Mouse (Mus musculus): Measurements from ENCODE around the gene Nt5c3. TPM values are rescaled to one million over a fixed set of nuclear protein-coding genes. Genes with fewer than 3 reads are reported as not detected.

Nt5c3 gene
- polyA plus RNA-seq (2014; fragmentation: Nextera tagmentation; extraction: Ambion mirVana): 80.5 and 85.2 TPM in 2 replicates

GRCm38 (mm10) chr6:56923726-56924707 is at the start of gene Nt5c3, which contains the start of gene Vmn1r4:
Nt5c3 (minus strand) TSS chr6:56923932.
Vmn1r4 (plus strand) TSS chr6:56924015.
- peak within 1 kb of the TSS; percentile 46 for H3K4me2 ChIP-seq (ENCODE audit: low read depth, low read length)
- peak within 1 kb of the TSS; percentile 36 for H3K27ac ChIP-seq (replicated peaks; ENCODE audit: low read depth, low read length)
- no peaks in the 10 kb centered on the region for H3K27me3 ChIP-seq (ENCODE audit: control insufficient read depth, insufficient read depth, low read length)
- H3K36me3 ChIP-seq (replicated peaks; ENCODE audit: control insufficient read depth, insufficient read depth, low read depth, low read length): no peaks in the 10 kb centered on the region
- no peaks in the 10 kb centered on the region for H3K9me3 ChIP-seq (replicated peaks; ENCODE audit: control insufficient read depth, low read length)
- H3K4me1 ChIP-seq (ENCODE audit: control insufficient read depth, insufficient read depth, low read length): no peaks in the 10 kb centered on the region
- H3K4me3 ChIP-seq (ENCODE audit: low read depth, low read length): peak within 1 kb of the TSS; percentile 64
- ATAC-seq (replicated peaks; ENCODE audit: insufficient number of reproducible peaks, low FRiP score, low TSS enrichment, low read depth): peak; percentile 96
- H3K9ac ChIP-seq (replicated peaks; ENCODE audit: low read length): peak within 1 kb of the TSS; percentile 71
- DNase-seq (ENCODE audit: low spot score): peak; percentile 97
- WGBS: 4% methylated on average over 63 of the region's 64 CpGs

DNA sequence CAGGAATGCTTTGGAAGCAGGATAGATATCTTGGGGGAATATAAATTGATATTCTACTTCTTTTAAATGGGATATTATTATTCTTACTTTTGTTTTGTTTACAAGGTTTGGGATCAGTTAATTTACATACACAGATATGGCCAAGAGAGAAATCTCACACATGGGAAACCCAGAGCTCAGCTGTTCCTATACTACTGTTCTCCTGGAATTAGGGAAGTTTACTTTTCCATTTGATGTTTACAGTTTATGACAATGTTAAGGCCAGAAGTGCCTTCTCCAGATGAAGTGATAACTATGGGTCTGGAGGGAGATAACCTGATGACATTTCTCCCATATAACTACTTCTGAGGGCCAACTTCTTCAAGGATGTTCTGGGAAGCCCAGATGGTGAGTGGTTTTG is 46.2 kb upstream of the Nt5c3 start, which contains the start of gene Vmn1r5:
Gene Vmn1r5, plus strand, starts transcription at position 301 of the 400 bp plus-strand sequence.
- ATAC-seq (replicated peaks; ENCODE audit: insufficient number of reproducible peaks, low FRiP score, low TSS enrichment, low read depth) (no peak), DNase-seq (ENCODE audit: low spot score) (no peak)

GRCm38 (mm10) chr6:56956436-56956835 is 32.7 kb upstream of the Nt5c3 start:
- no peaks in the 10 kb centered on the region for H3K27me3 ChIP-seq (ENCODE audit: control insufficient read depth, insufficient read depth, low read length)
- no peak overlapping the region for H3K4me3 ChIP-seq (ENCODE audit: low read depth, low read length)
- H3K27ac ChIP-seq (replicated peaks; ENCODE audit: low read depth, low read length): no peak overlapping the region
- 78% methylated on average over 5 of the region's 5 CpGs for WGBS
- ATAC-seq (replicated peaks; ENCODE audit: insufficient number of reproducible peaks, low FRiP score, low TSS enrichment, low read depth): no peak
- no peaks in the 10 kb centered on the region for H3K4me1 ChIP-seq (ENCODE audit: control insufficient read depth, insufficient read depth, low read length)
- H3K36me3 ChIP-seq (replicated peaks; ENCODE audit: control insufficient read depth, insufficient read depth, low read depth, low read length): no peaks in the 10 kb centered on the region
- DNase-seq (ENCODE audit: low spot score): no peak
- no peak overlapping the region for H3K9ac ChIP-seq (replicated peaks; ENCODE audit: low read length)
- no peaks in the 10 kb centered on the region for H3K9me3 ChIP-seq (replicated peaks; ENCODE audit: control insufficient read depth, low read length)
- H3K4me2 ChIP-seq (ENCODE audit: low read depth, low read length): no peak overlapping the region

More for the DNA sequence above, 46.2 kb upstream of the Nt5c3 start, which contains the start of gene Vmn1r5:
- Histone ChIP-seq H3K27ac (replicated peaks; ENCODE audit: low read depth, low read length) (no peak within 1 kb of the TSS), H3K4me1 (ENCODE audit: control insufficient read depth, insufficient read depth, low read length) (no peaks in the 10 kb centered on the region), H3K9ac (replicated peaks; ENCODE audit: low read length) (no peak within 1 kb of the TSS), H3K9me3 (replicated peaks; ENCODE audit: control insufficient read depth, low read length) (no peaks in the 10 kb centered on the region), H3K4me3 (ENCODE audit: low read depth, low read length) (no peak within 1 kb of the TSS), H3K27me3 (ENCODE audit: control insufficient read depth, insufficient read depth, low read length) (no peaks in the 10 kb centered on the region), H3K36me3 (replicated peaks; ENCODE audit: control insufficient read depth, insufficient read depth, low read depth, low read length) (no peaks in the 10 kb centered on the region), H3K4me2 (ENCODE audit: low read depth, low read length) (no peak within 1 kb of the TSS)

DNA sequence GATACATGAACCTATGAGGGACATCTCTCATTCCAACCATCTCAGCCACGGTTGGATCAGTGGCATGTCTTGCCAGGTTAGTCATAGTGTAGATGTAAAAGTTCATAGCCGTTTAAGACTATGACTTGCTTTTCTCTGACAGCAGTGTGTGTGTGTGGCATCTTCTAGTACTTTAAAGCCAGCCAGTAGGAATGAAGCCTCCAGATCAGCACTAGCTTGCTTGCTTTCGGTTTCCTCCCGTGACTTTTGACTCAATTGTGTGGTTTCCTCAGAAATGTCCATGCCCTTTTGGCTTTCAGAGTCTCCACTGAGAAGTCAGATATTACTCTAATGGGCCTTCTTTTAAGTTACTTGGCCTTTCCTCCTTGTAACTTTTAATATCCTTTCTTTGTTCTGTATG is 10.6 kb upstream of the Nt5c3 start:
- Histone ChIP-seq H3K27ac (replicated peaks; ENCODE audit: low read depth, low read length) (no peak overlapping the region), H3K9me3 (replicated peaks; ENCODE audit: control insufficient read depth, low read length) (no peaks in the 10 kb centered on the region), H3K4me3 (ENCODE audit: low read depth, low read length) (no peak overlapping the region), H3K36me3 (replicated peaks; ENCODE audit: control insufficient read depth, insufficient read depth, low read depth, low read length) (no peaks in the 10 kb centered on the region), H3K4me1 (ENCODE audit: control insufficient read depth, insufficient read depth, low read length) (no peaks in the 10 kb centered on the region), H3K4me2 (ENCODE audit: low read depth, low read length) (no peak overlapping the region), H3K27me3 (ENCODE audit: control insufficient read depth, insufficient read depth, low read length) (no peaks in the 10 kb centered on the region), H3K9ac (replicated peaks; ENCODE audit: low read length) (no peak overlapping the region)
- 77% methylated on average over 4 of the region's 4 CpGs for WGBS
- DNase-seq (ENCODE audit: low spot score) (no peak), ATAC-seq (replicated peaks; ENCODE audit: insufficient number of reproducible peaks, low FRiP score, low TSS enrichment, low read depth) (no peak)

DNA sequence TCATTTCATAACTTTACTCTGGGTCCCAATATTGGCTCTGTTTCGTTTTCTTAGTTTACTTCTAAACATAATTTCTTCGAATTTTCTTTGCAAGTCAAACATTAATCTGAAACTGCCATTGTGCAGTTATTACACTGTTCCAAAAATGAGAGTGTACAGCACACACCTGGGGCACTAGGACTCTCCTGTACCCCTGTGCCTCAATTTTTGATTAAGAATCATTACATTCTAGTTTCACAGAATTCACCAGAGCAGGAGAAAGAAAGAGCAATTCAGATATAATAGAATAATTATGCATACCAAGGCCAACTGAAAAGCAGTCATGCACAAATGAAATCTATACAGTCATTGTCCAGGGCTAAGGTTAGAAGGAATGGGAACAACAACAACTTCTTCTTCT is 8.7 kb upstream of the Nt5c3 start:
- WGBS: 70% methylated on average over 2 of the region's 2 CpGs
- Histone ChIP-seq H3K36me3 (replicated peaks; ENCODE audit: control insufficient read depth, insufficient read depth, low read depth, low read length) (no peaks in the 10 kb centered on the region), H3K4me2 (ENCODE audit: low read depth, low read length) (no peak overlapping the region), H3K9me3 (replicated peaks; ENCODE audit: control insufficient read depth, low read length) (no peaks in the 10 kb centered on the region), H3K27me3 (ENCODE audit: control insufficient read depth, insufficient read depth, low read length) (no peaks in the 10 kb centered on the region), H3K4me3 (ENCODE audit: low read depth, low read length) (no peak overlapping the region), H3K9ac (replicated peaks; ENCODE audit: low read length) (no peak overlapping the region), H3K4me1 (ENCODE audit: control insufficient read depth, insufficient read depth, low read length) (no peaks in the 10 kb centered on the region), H3K27ac (replicated peaks; ENCODE audit: low read depth, low read length) (no peak overlapping the region)
- ATAC-seq (replicated peaks; ENCODE audit: insufficient number of reproducible peaks, low FRiP score, low TSS enrichment, low read depth) (no peak), DNase-seq (ENCODE audit: low spot score) (no peak)

DNA sequence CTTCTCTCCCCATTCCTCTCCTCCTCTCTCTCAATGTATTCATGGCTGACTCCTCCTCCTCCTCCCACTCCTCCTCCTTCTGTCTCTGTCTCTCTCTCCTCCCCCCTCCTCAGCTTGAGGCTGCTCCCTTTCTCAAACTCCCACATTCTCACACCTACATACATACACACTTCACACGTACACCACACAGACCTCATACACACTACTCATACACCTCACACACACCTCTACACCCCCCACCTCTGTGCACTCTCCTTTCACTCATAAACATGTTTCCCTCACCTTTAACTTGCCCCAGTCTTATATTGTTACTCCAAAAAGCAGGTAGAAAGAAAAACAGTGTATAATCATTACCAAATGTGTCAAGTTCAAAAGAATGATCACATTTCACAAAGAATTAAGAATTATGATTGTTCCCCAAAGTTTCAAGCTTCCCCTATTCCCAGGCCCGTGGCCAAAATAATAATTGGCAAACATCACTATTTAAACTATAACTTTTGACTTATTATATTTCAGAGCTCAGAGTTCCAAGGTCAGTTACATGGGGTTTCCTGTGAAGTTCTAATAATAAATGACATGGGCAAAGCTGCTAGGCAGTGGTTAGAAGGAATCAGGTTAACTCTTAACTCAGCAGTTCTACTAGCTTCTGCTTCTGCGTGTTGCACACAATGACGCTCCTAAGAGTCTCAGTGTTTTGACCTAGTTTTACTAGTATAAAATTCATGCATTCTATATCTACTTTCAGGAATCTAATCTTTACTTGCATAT is 8.1 kb upstream of the Nt5c3 start:
- Histone ChIP-seq H3K4me2 (ENCODE audit: low read depth, low read length) (no peak overlapping the region), H3K27ac (replicated peaks; ENCODE audit: low read depth, low read length) (no peak overlapping the region), H3K9ac (replicated peaks; ENCODE audit: low read length) (no peak overlapping the region), H3K9me3 (replicated peaks; ENCODE audit: control insufficient read depth, low read length) (no peaks in the 10 kb centered on the region), H3K36me3 (replicated peaks; ENCODE audit: control insufficient read depth, insufficient read depth, low read depth, low read length) (no peaks in the 10 kb centered on the region), H3K4me3 (ENCODE audit: low read depth, low read length) (no peak overlapping the region), H3K4me1 (ENCODE audit: control insufficient read depth, insufficient read depth, low read length) (no peaks in the 10 kb centered on the region), H3K27me3 (ENCODE audit: control insufficient read depth, insufficient read depth, low read length) (no peaks in the 10 kb centered on the region)
- DNase-seq (ENCODE audit: low spot score) (no peak), ATAC-seq (replicated peaks; ENCODE audit: insufficient number of reproducible peaks, low FRiP score, low TSS enrichment, low read depth) (no peak)
- WGBS: 70% methylated on average over 4 of the region's 4 CpGs

DNA sequence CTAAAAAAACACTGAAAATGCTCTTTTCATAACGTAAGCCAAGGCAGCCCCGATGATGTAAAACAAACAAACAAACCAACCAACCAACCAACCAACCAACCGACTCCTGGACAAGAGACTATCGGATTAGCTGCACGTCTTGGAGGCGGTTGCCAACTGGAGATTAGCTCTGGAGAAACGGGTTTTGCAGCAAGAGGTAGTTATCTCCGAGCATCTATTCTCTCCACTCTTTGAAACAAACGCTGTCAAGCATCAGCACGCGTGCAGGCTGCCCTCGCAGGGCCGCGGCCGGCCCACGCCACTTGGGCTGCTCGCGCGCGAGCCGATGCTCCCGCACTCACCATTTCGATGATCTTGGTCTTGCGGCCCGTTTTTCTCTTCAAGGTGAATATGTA is 404 bp downstream of the Nt5c3 start:
- 0 out of 2 replicates have a peak overlapping the region, but pooled peaks have one; percentile 36 for H3K27ac ChIP-seq (replicated peaks; ENCODE audit: low read depth, low read length)
- no peaks in the 10 kb centered on the region for H3K27me3 ChIP-seq (ENCODE audit: control insufficient read depth, insufficient read depth, low read length)
- H3K4me3 ChIP-seq (ENCODE audit: low read depth, low read length): peak overlapping the region; percentile 64
- WGBS: under 1% methylated on average over 25 of the region's 25 CpGs
- peak; percentile 58 for DNase-seq (ENCODE audit: low spot score)
- ATAC-seq (replicated peaks; ENCODE audit: insufficient number of reproducible peaks, low FRiP score, low TSS enrichment, low read depth): no peak
- peak overlapping the region; percentile 42 for H3K4me2 ChIP-seq (ENCODE audit: low read depth, low read length)
- peak overlapping the region; percentile 71 for H3K9ac ChIP-seq (replicated peaks; ENCODE audit: low read length)
- H3K4me1 ChIP-seq (ENCODE audit: control insufficient read depth, insufficient read depth, low read length): no peaks in the 10 kb centered on the region
- no peaks in the 10 kb centered on the region for H3K36me3 ChIP-seq (replicated peaks; ENCODE audit: control insufficient read depth, insufficient read depth, low read depth, low read length)
- no peaks in the 10 kb centered on the region for H3K9me3 ChIP-seq (replicated peaks; ENCODE audit: control insufficient read depth, low read length)

Data from embryonic facial prominence, embryonic 11.5 days (tissue).